Comparison of ENCODE assay signal across 7 mouse cellular contexts in genomic region chr12:107952318-107952724, GRCm38 (mm10). TPM values are rescaled to one million over a fixed set of nuclear protein-coding genes. Genes with fewer than 3 reads are reported as not detected.
A peak's percentile ranks its signal among the peaks of the same experiment; 100 is the strongest.
DNase-seq lines count a peak whose midpoint lies in the region; ATAC-seq and TF ChIP-seq lines count a peak whose summit lies in the region.

No protein-coding gene starts in this region.

- WGBS in lung, embryonic 14.5 days, result 42% methylated on average over 20 of the region's 20 CpGs
- 49% methylated on average over 20 of the region's 20 CpGs for WGBS in intestine, embryonic 16.5 days
- WGBS in neural tube, embryonic 15.5 days, result 16% methylated on average over 20 of the region's 20 CpGs

- H3K9ac ChIP-seq in lung, embryonic 14.5 days, result no peak overlapping the region
- H3K9ac ChIP-seq in intestine, embryonic 16.5 days (ENCODE audit: low read depth, low read length), result no peak overlapping the region
- no peak overlapping the region for H3K9ac ChIP-seq in neural tube, embryonic 15.5 days (replicated peaks)

- no peaks in the 10 kb centered on the region for H3K36me3 ChIP-seq in lung, embryonic 14.5 days (ENCODE audit: insufficient read depth)
- no peaks in the 10 kb centered on the region for H3K36me3 ChIP-seq in intestine, embryonic 16.5 days (ENCODE audit: control insufficient read depth, insufficient read depth, low read length)
- H3K36me3 ChIP-seq in neural tube, embryonic 15.5 days, result no peaks in the 10 kb centered on the region

- no peak overlapping the region for H3K4me3 ChIP-seq in lung, embryonic 14.5 days (ENCODE audit: low read depth, low read length)
- H3K4me3 ChIP-seq in intestine, embryonic 16.5 days (ENCODE audit: low read length), result no peak overlapping the region
- H3K4me3 ChIP-seq in neural tube, embryonic 15.5 days (replicated peaks), result peak overlapping the region; percentile 30

- H3K4me2 ChIP-seq in lung, embryonic 14.5 days, result peak overlapping the region; percentile 23
- peak overlapping the region; percentile 26 for H3K4me2 ChIP-seq in intestine, embryonic 16.5 days (ENCODE audit: low read depth, low read length)
- peak overlapping the region; percentile 55 for H3K4me2 ChIP-seq in neural tube, embryonic 15.5 days

- peak; percentile 23 for ATAC-seq in lung, embryonic 14.5 days (ENCODE audit: insufficient read depth)
- ATAC-seq in intestine, embryonic 16.5 days, result no peak
- ATAC-seq in neural tube, embryonic 15.5 days (ENCODE audit: low FRiP score), result no peak
- ATAC-seq in megakaryocyte, adult 5-6 weeks (ENCODE audit: poor library complexity, severe bottlenecking), result no peak

- peaks cover 11% of the 10 kb centered on the region; the same call in 1 of the 2 replicates for H3K4me1 ChIP-seq in lung, embryonic 14.5 days (ENCODE audit: insufficient read depth)
- peaks cover 54% of the 10 kb centered on the region for H3K4me1 ChIP-seq in intestine, embryonic 16.5 days (ENCODE audit: control insufficient read depth, insufficient read depth, low read length)
- H3K4me1 ChIP-seq in neural tube, embryonic 15.5 days, result peaks cover 43% of the 10 kb centered on the region

- no peak for TF ChIP-seq CTCF in lung, embryonic 14.5 days (IDR thresholded peaks at IDR 0.05; ENCODE audit: low read depth)

- DNase-seq in lung, embryonic 14.5 days, result peak; percentile 85
- no peak for DNase-seq in lung, postnatal 14 days
- peak; percentile 34 for DNase-seq in fat pad, adult 2 months (ENCODE audit: extremely low read depth, low read depth, low spot score)
- no peak for DNase-seq in spleen, postnatal 14 days (ENCODE audit: low spot score in 2 of 2)

- H3K27me3 ChIP-seq in lung, embryonic 14.5 days (ENCODE audit: insufficient read depth, low read length), result no peaks in the 10 kb centered on the region; the same call in 1 of the 2 replicates
- no peaks in the 10 kb centered on the region for H3K27me3 ChIP-seq in intestine, embryonic 16.5 days (replicated peaks; ENCODE audit: control insufficient read depth, insufficient read depth, low read length)
- H3K27me3 ChIP-seq in neural tube, embryonic 15.5 days (replicated peaks), result no peaks in the 10 kb centered on the region

- H3K9me3 ChIP-seq in lung, embryonic 14.5 days (ENCODE audit: low read depth, low read length), result no peaks in the 10 kb centered on the region
- H3K9me3 ChIP-seq in intestine, embryonic 16.5 days (ENCODE audit: control insufficient read depth, low read length), result no peaks in the 10 kb centered on the region
- no peaks in the 10 kb centered on the region for H3K9me3 ChIP-seq in neural tube, embryonic 15.5 days (replicated peaks)

- no peak overlapping the region for H3K27ac ChIP-seq in lung, embryonic 14.5 days (ENCODE audit: low read depth)
- H3K27ac ChIP-seq in intestine, embryonic 16.5 days (ENCODE audit: low read length), result no peak overlapping the region
- peak overlapping the region; percentile 56 for H3K27ac ChIP-seq in neural tube, embryonic 15.5 days (replicated peaks)

RNA-seq across cellular contexts. Expression of gene Bcl11b, which starts 51.1 kb away (rescaled TPM):
- polyA plus RNA-seq in lung, embryonic 14.5 days (2014; fragmentation: Nextera tagmentation; extraction: Ambion mirVana), result 4.0 and 4.4 TPM in 2 replicates
- polyA plus RNA-seq in intestine, embryonic 16.5 days (2015; fragmentation: Nextera tagmentation; extraction: Ambion mirVana), result 3.4 and 5.5 TPM in 2 replicates
- polyA plus RNA-seq in neural tube, embryonic 15.5 days (2015; fragmentation: Nextera tagmentation; extraction: Ambion mirVana), result 21.6 and 22.2 TPM in 2 replicates
- 0.38 and 0.39 TPM in 2 replicates for total RNA-seq in megakaryocyte, adult 5-6 weeks (2015)
- total RNA-seq in megakaryocyte, adult 5-6 weeks (2017), result 0.28 and 0.33 TPM in 2 replicates

Comparison
In these comparisons a context has a peak if more than half of its experiments do, and no peak if none do; other contexts are left out.
1. DNase-seq: peak in lung, embryonic 14.5 days (single experiment) and fat pad, adult 2 months (single experiment); none in lung, postnatal 14 days (single experiment) and spleen, postnatal 14 days (0 of 2).
2. Peak in every context shown above with its lines, with median percentiles within 50 percentile points of each other: H3K4me2 ChIP-seq.